Mouse (Mus musculus) liver, embryonic 15.5 days (tissue): Measurements from ENCODE around the gene Zcchc24. TPM values are rescaled to one million over a fixed set of nuclear protein-coding genes. Genes with fewer than 3 reads are reported as not detected.

Experiments
- ATAC-seq: fragments of 200-750 bp; cut with Nextera tagmentation; 2 replicates; pipeline ENCODE4 v1.8.0; 2017; ENCODE audit warnings: moderate number of reproducible peaks, mild to moderate bottlenecking, moderate library complexity; ENCODE audit not compliant: insufficient read depth
- H3K27ac ChIP-seq: fragments of 300-500 bp; sonication (generic); replicated peaks from 2 replicates; pipeline ENCODE4 v1.5.1; 2015; ENCODE audit warnings: mild to moderate bottlenecking, inconsistent platforms
- H3K27me3 ChIP-seq: fragments of 300-500 bp; sonication (generic); 2 replicates; pipeline ENCODE4 v1.6.1; 2015; ENCODE audit warnings: mild to moderate bottlenecking, inconsistent platforms
- H3K36me3 ChIP-seq: fragments of 300-500 bp; sonication (generic); replicated peaks from 2 replicates; pipeline ENCODE4 v1.6.1; 2015; ENCODE audit warnings: moderate library complexity, mild to moderate bottlenecking, inconsistent platforms
- H3K4me1 ChIP-seq: fragments of 300-500 bp; sonication (generic); replicated peaks from 2 replicates; pipeline ENCODE4 v1.6.1; 2015; ENCODE audit warnings: inconsistent platforms
- H3K4me2 ChIP-seq: fragments of 300-500 bp; sonication (generic); 2 replicates; pipeline ENCODE4 v1.6.1; 2015; ENCODE audit warnings: moderate library complexity, mild to moderate bottlenecking, inconsistent platforms
- H3K4me3 ChIP-seq: fragments of 300-500 bp; sonication (generic); replicated peaks from 2 replicates; pipeline ENCODE4 v1.5.1; 2015; ENCODE audit warnings: mild to moderate bottlenecking, inconsistent platforms
- H3K9ac ChIP-seq: fragments of 300-500 bp; sonication (generic); 2 replicates; pipeline ENCODE4 v1.6.1; 2015; ENCODE audit warnings: moderate library complexity, mild to moderate bottlenecking, inconsistent platforms
- H3K9me3 ChIP-seq: fragments of 300-500 bp; sonication (generic); replicated peaks from 2 replicates; pipeline ENCODE4 v1.6.1; 2016; ENCODE audit warnings: inconsistent platforms
- WGBS: fragments of 180-500 bp; shearing (Covaris S2); methylation state at CpG from one replicate; pipeline ENCODE4 v1.1.7; 2015; ENCODE audit warnings: mixed read lengths; ENCODE audit not compliant: insufficient replicate concordance; 5-methylcytosine and 5-hydroxymethylcytosine counted together
- polyA plus RNA-seq: library from polyadenylated mRNA; unstranded; fragments of >200 nt; fragmentation: Nextera tagmentation; extraction: Ambion mirVana; gene quantifications from 2 replicates; pipeline ENCODE4 v1.2.1, GENCODE M21; 2015

Zcchc24 gene
- polyA plus RNA-seq, 1 experiment from 2014 or later: 7.5 TPM

DNA sequence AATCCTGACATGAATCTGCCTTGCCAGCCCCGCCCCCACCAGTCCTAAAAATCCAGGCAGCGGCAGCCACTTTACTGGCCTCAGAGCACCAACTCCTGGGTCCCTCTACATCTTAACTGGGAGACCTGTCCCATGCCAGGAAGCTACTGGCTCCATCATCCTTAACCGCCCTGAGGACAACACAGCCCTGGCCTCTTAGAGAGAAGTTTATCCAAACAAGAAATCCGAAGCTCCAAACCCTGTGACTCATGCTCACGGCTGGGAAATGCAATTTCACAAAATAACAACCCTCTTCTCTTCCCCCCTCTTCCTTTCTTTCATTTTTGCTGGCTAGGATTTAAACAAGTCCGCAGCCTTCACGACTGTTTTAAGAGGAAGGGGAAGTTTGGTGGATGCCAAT, 9.3 kb downstream of the Zcchc24 start:
- no peak for ATAC-seq
- Histone ChIP-seq H3K36me3 (0 out of 2 replicates have a peak, but pooled peaks cover 2% of the 10 kb centered on the region), H3K9ac (no peak overlapping the region), H3K9me3 (no peaks in the 10 kb centered on the region), H3K27ac (no peak overlapping the region), H3K4me3 (no peak overlapping the region), H3K27me3 (no peaks in the 10 kb centered on the region), H3K4me1 (peaks cover 6% of the 10 kb centered on the region; the same call in 1 of the 2 replicates), H3K4me2 (no peak overlapping the region)
- WGBS: 36% methylated on average over 7 of the region's 7 CpGs

DNA sequence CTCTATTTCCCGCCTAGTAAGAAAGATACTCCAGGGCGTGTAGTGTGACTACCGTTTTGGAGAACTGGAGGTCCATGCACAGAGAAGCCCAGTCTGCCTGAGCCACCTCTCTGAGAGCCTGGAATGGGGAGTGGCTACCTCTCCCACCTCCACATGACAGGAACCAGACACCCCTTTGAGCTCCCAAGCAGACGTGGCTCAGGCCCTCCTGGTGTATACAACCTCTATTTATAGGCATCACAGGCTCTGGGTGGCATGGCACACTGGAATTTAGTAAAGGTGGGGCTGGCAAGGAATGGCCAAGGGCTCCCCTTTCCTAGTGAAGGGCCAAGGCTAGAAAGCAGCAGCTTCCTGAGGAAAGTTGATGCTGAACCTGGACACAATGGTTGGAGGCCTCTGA, 10.9 kb downstream of the Zcchc24 start:
- Histone ChIP-seq H3K27ac (no peak overlapping the region), H3K4me3 (no peak overlapping the region), H3K4me2 (no peak overlapping the region), H3K4me1 (peaks cover 6% of the 10 kb centered on the region; the same call in 1 of the 2 replicates), H3K27me3 (no peaks in the 10 kb centered on the region), H3K36me3 (0 out of 2 replicates have a peak, but pooled peaks cover 2% of the 10 kb centered on the region), H3K9ac (no peak overlapping the region), H3K9me3 (no peaks in the 10 kb centered on the region)
- ATAC-seq: no peak
- 40% methylated on average over 4 of the region's 4 CpGs for WGBS

- Histone ChIP-seq H3K4me2 (no peak overlapping the region), H3K9ac (no peak overlapping the region), H3K27me3 (no peaks in the 10 kb centered on the region), H3K9me3 (no peaks in the 10 kb centered on the region), H3K4me3 (no peak overlapping the region), H3K4me1 (peaks cover 6% of the 10 kb centered on the region; the same call in 1 of the 2 replicates), H3K36me3 (0 out of 2 replicates have a peak, but pooled peaks cover 2% of the 10 kb centered on the region), H3K27ac (no peak overlapping the region)
- WGBS: 67% methylated on average over 7 of the region's 7 CpGs
- no peak for ATAC-seq
Observed at GRCm38 (mm10) chr14:25756385-25756990, 12.4 kb downstream of the Zcchc24 start.

DNA sequence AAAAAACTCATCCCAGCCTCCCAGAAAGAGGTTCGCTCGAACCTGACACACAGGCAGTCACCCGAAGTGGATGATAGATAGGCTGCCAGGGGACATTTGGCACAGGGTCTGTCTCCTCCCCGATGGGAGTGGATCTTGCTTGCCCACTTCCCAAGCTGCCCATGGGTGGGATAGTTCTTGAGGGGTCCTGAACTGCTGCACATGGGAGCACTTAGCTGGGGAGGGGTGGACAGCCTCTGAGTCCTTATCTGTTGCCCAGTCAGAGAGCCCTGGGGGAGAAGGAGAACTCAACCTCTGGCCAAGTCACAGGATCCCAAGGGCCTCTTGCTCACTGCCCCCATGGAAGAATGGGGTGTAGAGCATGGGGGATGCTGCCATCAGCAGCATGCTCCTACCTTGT, 13.3 kb downstream of the Zcchc24 start:
- H3K36me3 ChIP-seq: 0 out of 2 replicates have a peak, but pooled peaks cover 2% of the 10 kb centered on the region
- no peak overlapping the region for H3K4me2 ChIP-seq
- H3K27me3 ChIP-seq: no peaks in the 10 kb centered on the region
- H3K4me1 ChIP-seq: peaks cover 1% of the 10 kb centered on the region; the same call in 1 of the 2 replicates
- WGBS: 64% methylated on average over 4 of the region's 4 CpGs
- H3K4me3 ChIP-seq: no peak overlapping the region
- no peak for ATAC-seq
- H3K27ac ChIP-seq: no peak overlapping the region
- no peaks in the 10 kb centered on the region for H3K9me3 ChIP-seq
- H3K9ac ChIP-seq: no peak overlapping the region

- Histone ChIP-seq H3K36me3 (0 out of 2 replicates have a peak, but pooled peaks cover 2% of the 10 kb centered on the region), H3K27ac (no peak overlapping the region), H3K4me2 (no peak overlapping the region), H3K4me3 (no peak overlapping the region), H3K9me3 (no peaks in the 10 kb centered on the region), H3K27me3 (no peaks in the 10 kb centered on the region), H3K9ac (no peak overlapping the region), H3K4me1 (peaks cover under 1% of the 10 kb centered on the region; the same call in 1 of the 2 replicates)
- 55% methylated on average over 19 of the region's 19 CpGs for WGBS
- ATAC-seq: no peak
Observed at GRCm38 (mm10) chr14:25754531-25755484, 14.0 kb downstream of the Zcchc24 start.

DNA sequence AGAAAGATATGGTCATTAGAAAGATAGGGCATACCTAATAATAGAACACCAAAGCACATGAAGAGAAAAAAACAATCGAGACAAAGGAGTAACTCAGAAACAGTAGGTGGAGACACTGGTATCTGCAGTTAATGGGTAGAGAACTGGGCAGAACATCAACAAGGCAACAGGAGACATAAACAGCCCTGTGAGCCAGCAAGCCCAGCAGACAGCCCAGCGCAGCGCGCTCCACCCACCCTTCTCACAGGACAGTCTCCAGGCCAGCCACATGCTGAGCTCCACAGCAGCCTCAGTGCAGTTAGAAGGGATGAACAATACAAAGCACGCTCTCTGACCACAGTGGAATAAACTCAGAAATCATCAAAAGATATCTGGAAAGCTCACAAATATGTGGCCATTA, 15.8 kb downstream of the Zcchc24 start:
- Histone ChIP-seq H3K27me3 (no peaks in the 10 kb centered on the region), H3K4me2 (no peak overlapping the region), H3K9me3 (no peaks in the 10 kb centered on the region), H3K36me3 (0 out of 2 replicates have a peak, but pooled peaks cover 2% of the 10 kb centered on the region), H3K4me1 (peaks cover 9% of the 10 kb centered on the region; the same call in 1 of the 2 replicates), H3K27ac (no peak overlapping the region), H3K9ac (no peak overlapping the region), H3K4me3 (no peak overlapping the region)
- no peak for ATAC-seq
- 74% methylated on average over 5 of the region's 5 CpGs for WGBS

DNA sequence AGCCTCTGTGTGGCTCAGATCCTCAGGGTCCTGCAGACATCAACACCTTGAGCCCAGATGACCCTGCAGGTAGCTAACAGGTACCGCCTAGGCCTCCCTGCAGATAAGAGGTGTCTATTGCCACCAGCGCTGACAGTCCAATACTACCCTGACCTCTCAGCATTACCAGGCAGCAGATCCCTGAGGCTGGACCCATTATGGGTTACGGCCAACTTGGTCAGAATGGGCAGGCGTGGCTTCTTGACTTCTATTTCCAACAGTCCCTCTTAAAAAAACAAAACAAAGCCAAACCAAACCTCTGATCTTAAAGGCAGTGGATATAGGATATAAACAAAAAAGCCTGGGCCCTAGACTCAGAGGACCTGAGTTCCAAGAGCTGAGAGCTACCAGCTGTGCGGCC, 17.8 kb downstream of the Zcchc24 start:
- 64% methylated on average over 5 of the region's 5 CpGs for WGBS
- no peak overlapping the region for H3K27ac ChIP-seq

GRCm38 (mm10) chr14:25750448-25751015, 18.3 kb downstream of the Zcchc24 start:
- WGBS: 43% methylated on average over 2 of the region's 2 CpGs
- Histone ChIP-seq H3K9ac (no peak overlapping the region), H3K4me3 (no peak overlapping the region), H3K27me3 (no peaks in the 10 kb centered on the region), H3K9me3 (no peaks in the 10 kb centered on the region), H3K36me3 (0 out of 2 replicates have a peak, but pooled peaks cover 2% of the 10 kb centered on the region), H3K27ac (no peak overlapping the region), H3K4me1 (peaks cover 29% of the 10 kb centered on the region), H3K4me2 (no peak overlapping the region)
- ATAC-seq: no peak

More for the DNA sequence above, 17.8 kb downstream of the Zcchc24 start:
- H3K27me3 ChIP-seq: no peaks in the 10 kb centered on the region
- H3K4me2 ChIP-seq: no peak overlapping the region
- no peak overlapping the region for H3K4me3 ChIP-seq
- no peak for ATAC-seq
- H3K4me1 ChIP-seq: peaks cover 23% of the 10 kb centered on the region
- H3K9me3 ChIP-seq: no peaks in the 10 kb centered on the region
- no peak overlapping the region for H3K9ac ChIP-seq
- H3K36me3 ChIP-seq: 0 out of 2 replicates have a peak, but pooled peaks cover 2% of the 10 kb centered on the region

- Histone ChIP-seq H3K27ac (no peak overlapping the region), H3K36me3 (no peaks in the 10 kb centered on the region), H3K9me3 (no peaks in the 10 kb centered on the region), H3K27me3 (no peaks in the 10 kb centered on the region), H3K4me1 (peaks cover 32% of the 10 kb centered on the region), H3K4me3 (no peak overlapping the region), H3K4me2 (no peak overlapping the region), H3K9ac (no peak overlapping the region)
- ATAC-seq: no peak
- 51% methylated on average over 13 of the region's 13 CpGs for WGBS
Observed at GRCm38 (mm10) chr14:25749143-25749909, 19.5 kb downstream of the Zcchc24 start.

GRCm38 (mm10) chr14:25747996-25748756, 20.7 kb downstream of the Zcchc24 start:
- 62% methylated on average over 7 of the region's 7 CpGs for WGBS
- H3K27me3 ChIP-seq: no peaks in the 10 kb centered on the region
- no peak overlapping the region for H3K4me3 ChIP-seq
- no peak overlapping the region for H3K27ac ChIP-seq
- H3K4me1 ChIP-seq: peaks cover 32% of the 10 kb centered on the region
- no peak overlapping the region for H3K4me2 ChIP-seq
- H3K9me3 ChIP-seq: no peaks in the 10 kb centered on the region
- no peak overlapping the region for H3K9ac ChIP-seq
- no peak for ATAC-seq
- no peaks in the 10 kb centered on the region for H3K36me3 ChIP-seq
